Mouse (Mus musculus): ENCODE data around the gene Baiap2l2. TPM values are rescaled to one million over a fixed set of nuclear protein-coding genes. Genes with fewer than 3 reads are reported as not detected.

Baiap2l2 gene
- polyA plus RNA-seq, 1 experiment from 2014 or later = 5.4 TPM

- Histone ChIP-seq H3K4me3 (ENCODE audit: low read length) (no peak overlapping the region), H3K4me2 (ENCODE audit: low read length) (no peak overlapping the region), H3K9ac (ENCODE audit: low read depth, low read length) (no peak overlapping the region), H3K36me3 (ENCODE audit: control insufficient read depth, insufficient read depth, low read length) (no peaks in the 10 kb centered on the region), H3K9me3 (ENCODE audit: control insufficient read depth, low read length) (no peaks in the 10 kb centered on the region), H3K27me3 (replicated peaks; ENCODE audit: control insufficient read depth, insufficient read depth, low read length) (peaks cover 29% of the 10 kb centered on the region), H3K4me1 (ENCODE audit: control insufficient read depth, insufficient read depth, low read depth, low read length) (peaks cover 10% of the 10 kb centered on the region), H3K27ac (ENCODE audit: low read depth, low read length) (no peak overlapping the region)
- no peak for ATAC-seq
- WGBS = 28% methylated on average over 17 of the region's 17 CpGs
These were observed 26.8 kb downstream of the Baiap2l2 start for GRCm38 (mm10) chr15:79258521-79258920.

- Histone ChIP-seq H3K36me3 (ENCODE audit: control insufficient read depth, insufficient read depth, low read length) (no peaks in the 10 kb centered on the region), H3K4me1 (ENCODE audit: control insufficient read depth, insufficient read depth, low read depth, low read length) (peaks cover 8% of the 10 kb centered on the region), H3K27ac (ENCODE audit: low read depth, low read length) (no peak within 1 kb of the TSS), H3K27me3 (replicated peaks; ENCODE audit: control insufficient read depth, insufficient read depth, low read length) (peaks cover 17% of the 10 kb centered on the region), H3K9me3 (ENCODE audit: control insufficient read depth, low read length) (no peaks in the 10 kb centered on the region), H3K4me2 (ENCODE audit: low read length) (no peak within 1 kb of the TSS), H3K9ac (ENCODE audit: low read depth, low read length) (no peak within 1 kb of the TSS), H3K4me3 (ENCODE audit: low read length) (no peak within 1 kb of the TSS)
- 35% methylated on average over 3 of the region's 3 CpGs for WGBS
- ATAC-seq = no peak
These were observed 30.7 kb downstream of the Baiap2l2 start, which contains the start of gene Slc16a8 for GRCm38 (mm10) chr15:79254661-79255060. Gene Slc16a8 (minus strand): TSS chr15:79254761.

- Histone ChIP-seq H3K27ac (ENCODE audit: low read depth, low read length) (no peak overlapping the region), H3K4me3 (ENCODE audit: low read length) (peak overlapping the region; percentile 41), H3K4me1 (ENCODE audit: control insufficient read depth, insufficient read depth, low read depth, low read length) (peaks cover 8% of the 10 kb centered on the region), H3K9ac (ENCODE audit: low read depth, low read length) (peak overlapping the region; percentile 64), H3K9me3 (ENCODE audit: control insufficient read depth, low read length) (no peaks in the 10 kb centered on the region), H3K4me2 (ENCODE audit: low read length) (peak overlapping the region; percentile 73), H3K27me3 (replicated peaks; ENCODE audit: control insufficient read depth, insufficient read depth, low read length) (peaks cover 15% of the 10 kb centered on the region), H3K36me3 (ENCODE audit: control insufficient read depth, insufficient read depth, low read length) (peaks cover 9% of the 10 kb centered on the region)
- ATAC-seq = no peak
- 27% methylated on average over 24 of the region's 24 CpGs for WGBS
These were observed 32.8 kb downstream of the Baiap2l2 start for GRCm38 (mm10) chr15:79252580-79252979.

- peak; percentile 76 for ATAC-seq
- H3K4me2 ChIP-seq (ENCODE audit: low read length) = peak overlapping the region; percentile 73
- H3K9me3 ChIP-seq (ENCODE audit: control insufficient read depth, low read length) = no peaks in the 10 kb centered on the region
- H3K27me3 ChIP-seq (replicated peaks; ENCODE audit: control insufficient read depth, insufficient read depth, low read length) = peaks cover 15% of the 10 kb centered on the region
- 2% methylated on average over 61 of the region's 61 CpGs for WGBS
- H3K4me1 ChIP-seq (ENCODE audit: control insufficient read depth, insufficient read depth, low read depth, low read length) = peaks cover 8% of the 10 kb centered on the region
- peak overlapping the region; percentile 41 for H3K4me3 ChIP-seq (ENCODE audit: low read length)
- no peak overlapping the region for H3K27ac ChIP-seq (ENCODE audit: low read depth, low read length)
- H3K9ac ChIP-seq (ENCODE audit: low read depth, low read length) = peak overlapping the region; percentile 64
- peaks cover 9% of the 10 kb centered on the region for H3K36me3 ChIP-seq (ENCODE audit: control insufficient read depth, insufficient read depth, low read length)
These were observed 33.4 kb downstream of the Baiap2l2 start for GRCm38 (mm10) chr15:79251781-79252491.

GRCm38 (mm10) chr15:79251168-79251567 lies 34.2 kb downstream of the Baiap2l2 start:
- no peak overlapping the region for H3K4me3 ChIP-seq (ENCODE audit: low read length)
- H3K27ac ChIP-seq (ENCODE audit: low read depth, low read length) = no peak overlapping the region
- peaks cover 8% of the 10 kb centered on the region for H3K4me1 ChIP-seq (ENCODE audit: control insufficient read depth, insufficient read depth, low read depth, low read length)
- H3K36me3 ChIP-seq (ENCODE audit: control insufficient read depth, insufficient read depth, low read length) = peaks cover 13% of the 10 kb centered on the region
- no peak overlapping the region for H3K4me2 ChIP-seq (ENCODE audit: low read length)
- H3K27me3 ChIP-seq (replicated peaks; ENCODE audit: control insufficient read depth, insufficient read depth, low read length) = peaks cover 15% of the 10 kb centered on the region
- no peak for ATAC-seq
- no peaks in the 10 kb centered on the region for H3K9me3 ChIP-seq (ENCODE audit: control insufficient read depth, low read length)
- no peak overlapping the region for H3K9ac ChIP-seq (ENCODE audit: low read depth, low read length)
- WGBS = 59% methylated on average over 7 of the region's 7 CpGs

GRCm38 (mm10) chr15:79250236-79250635 lies 35.1 kb downstream of the Baiap2l2 start:
- Histone ChIP-seq H3K9me3 (ENCODE audit: control insufficient read depth, low read length) (no peaks in the 10 kb centered on the region), H3K4me1 (ENCODE audit: control insufficient read depth, insufficient read depth, low read depth, low read length) (peaks cover 8% of the 10 kb centered on the region), H3K36me3 (ENCODE audit: control insufficient read depth, insufficient read depth, low read length) (peaks cover 15% of the 10 kb centered on the region), H3K4me3 (ENCODE audit: low read length) (no peak overlapping the region), H3K4me2 (ENCODE audit: low read length) (no peak overlapping the region), H3K27ac (ENCODE audit: low read depth, low read length) (no peak overlapping the region), H3K9ac (ENCODE audit: low read depth, low read length) (no peak overlapping the region), H3K27me3 (replicated peaks; ENCODE audit: control insufficient read depth, insufficient read depth, low read length) (peaks cover 14% of the 10 kb centered on the region)
- WGBS = 84% methylated on average over 2 of the region's 2 CpGs
- ATAC-seq = no peak

GRCm38 (mm10) chr15:79245321-79245720 lies 40.0 kb downstream of the Baiap2l2 start:
- Histone ChIP-seq H3K9ac (ENCODE audit: low read depth, low read length) (no peak overlapping the region), H3K27me3 (replicated peaks; ENCODE audit: control insufficient read depth, insufficient read depth, low read length) (no peaks in the 10 kb centered on the region), H3K4me2 (ENCODE audit: low read length) (no peak overlapping the region), H3K36me3 (ENCODE audit: control insufficient read depth, insufficient read depth, low read length) (peaks cover 28% of the 10 kb centered on the region), H3K4me1 (ENCODE audit: control insufficient read depth, insufficient read depth, low read depth, low read length) (peaks cover 12% of the 10 kb centered on the region), H3K9me3 (ENCODE audit: control insufficient read depth, low read length) (no peaks in the 10 kb centered on the region), H3K4me3 (ENCODE audit: low read length) (no peak overlapping the region), H3K27ac (ENCODE audit: low read depth, low read length) (no peak overlapping the region)
- WGBS = 85% methylated on average over 3 of the region's 3 CpGs
- ATAC-seq = no peak

GRCm38 (mm10) chr15:79244071-79244893 lies 41.1 kb downstream of the Baiap2l2 start:
- Histone ChIP-seq H3K9me3 (ENCODE audit: control insufficient read depth, low read length) (no peaks in the 10 kb centered on the region), H3K9ac (ENCODE audit: low read depth, low read length) (no peak overlapping the region), H3K27ac (ENCODE audit: low read depth, low read length) (peak overlapping the region; percentile 2; the same call in 1 of the 2 replicates), H3K4me1 (ENCODE audit: control insufficient read depth, insufficient read depth, low read depth, low read length) (peaks cover 12% of the 10 kb centered on the region), H3K36me3 (ENCODE audit: control insufficient read depth, insufficient read depth, low read length) (peaks cover 37% of the 10 kb centered on the region), H3K4me2 (ENCODE audit: low read length) (no peak overlapping the region), H3K4me3 (ENCODE audit: low read length) (no peak overlapping the region), H3K27me3 (replicated peaks; ENCODE audit: control insufficient read depth, insufficient read depth, low read length) (no peaks in the 10 kb centered on the region)
- 59% methylated on average over 7 of the region's 7 CpGs for WGBS
- no peak for ATAC-seq

Data from hindbrain, embryonic 16.5 days (tissue).